Mouse (Mus musculus) skeletal muscle tissue, adult 2 months (tissue): ENCODE data around the gene Lpar3.

Source experiments
- DNase-seq: peaks from one replicate; pipeline ENCODE4 v3.0.0-alpha.2; 2012; ENCODE audit warnings: low read depth, low spot score

The Lpar3 gene

GRCm38 (mm10) chr3:146220776-146221486 lies at the start of gene Lpar3:
Gene Lpar3, plus strand, starts transcription at chr3:146220963.
- DNase-seq: peak; percentile 10

- no peak for DNase-seq
Measured at GRCm38 (mm10) chr3:146173030-146173429, 47.7 kb upstream of the Lpar3 start.

DNA sequence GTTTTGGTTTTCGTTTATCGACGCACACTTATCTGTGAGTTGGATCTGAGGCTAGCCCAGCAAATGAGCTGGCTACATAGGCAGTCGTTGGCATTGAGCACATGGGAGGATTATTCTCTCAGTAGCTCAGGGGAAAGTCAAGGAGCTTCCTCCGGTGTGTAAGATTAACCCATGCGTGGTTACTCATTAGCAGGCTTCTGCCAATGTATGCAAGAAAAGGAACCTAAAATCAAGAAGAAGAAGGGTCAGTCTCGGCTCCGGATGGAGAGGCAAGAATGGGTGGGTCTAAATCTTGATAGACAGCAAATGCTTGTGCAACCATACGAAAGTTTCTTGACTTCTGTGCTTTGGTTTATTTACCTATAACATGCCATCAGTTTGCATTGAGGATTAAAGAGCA lies 46.5 kb upstream of the Lpar3 start:
- no peak for DNase-seq

DNA sequence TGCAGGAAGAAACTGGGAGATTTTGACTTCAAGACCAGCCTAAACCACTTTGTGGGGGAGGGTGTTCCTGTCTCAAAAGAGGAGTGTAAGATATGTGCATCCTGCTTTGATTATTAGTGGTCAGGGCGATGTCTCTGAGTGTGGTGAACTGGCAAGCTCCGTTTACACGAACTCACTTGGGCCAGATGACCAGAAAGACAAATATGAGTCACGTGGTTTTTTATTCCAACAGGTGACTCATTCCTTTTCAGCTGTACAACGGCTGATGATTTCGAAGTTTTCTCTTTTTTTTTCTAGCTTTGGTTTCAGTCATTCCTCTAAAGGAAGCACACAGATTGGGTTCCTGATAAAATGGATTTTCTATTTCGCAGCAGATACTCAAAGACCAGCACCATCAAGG lies 43.5 kb upstream of the Lpar3 start:
- no peak for DNase-seq

DNA sequence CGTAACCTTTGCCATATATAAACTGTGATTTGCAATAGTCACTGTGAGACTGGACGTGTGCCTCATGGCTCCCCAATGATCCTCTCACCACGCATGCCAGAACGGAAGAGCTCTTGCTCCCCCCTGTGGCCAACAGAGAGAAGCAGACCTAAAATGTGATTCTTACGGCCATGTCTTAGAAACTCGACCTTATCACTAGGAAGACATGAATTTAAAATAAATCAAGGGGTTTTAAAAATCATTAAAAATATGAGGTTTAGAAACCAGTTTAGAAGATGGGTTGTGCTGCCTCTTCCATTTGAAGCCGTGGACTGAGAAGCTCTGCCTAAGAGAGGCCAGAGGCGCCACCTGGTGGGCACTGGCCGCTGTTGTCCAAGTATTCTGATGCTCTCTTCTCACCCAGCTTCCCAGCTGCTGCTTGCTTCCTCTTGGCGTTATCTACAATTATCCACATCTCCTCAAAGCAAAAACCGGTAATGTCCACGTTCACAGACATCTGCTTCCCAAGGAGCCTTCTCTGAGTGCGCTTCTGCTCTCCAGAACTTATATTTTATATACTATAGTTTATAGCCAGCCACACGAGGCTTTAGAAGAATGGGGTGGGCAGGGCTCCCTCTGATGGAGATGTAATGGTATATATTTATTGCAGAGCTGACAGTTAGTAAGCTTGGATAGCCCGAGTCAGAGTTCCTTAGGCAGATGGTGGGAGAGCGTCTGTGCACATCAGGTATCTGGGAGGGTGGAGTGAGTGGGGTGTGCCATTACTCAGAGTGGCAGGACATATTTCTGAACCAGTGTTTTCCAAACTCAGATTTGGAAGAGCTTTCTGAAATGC lies 42.8 kb upstream of the Lpar3 start:
- DNase-seq: peak; percentile 62

GRCm38 (mm10) chr3:146180341-146180740 lies 40.4 kb upstream of the Lpar3 start:
- no peak for DNase-seq

GRCm38 (mm10) chr3:146180986-146181385 lies 39.8 kb upstream of the Lpar3 start:
- no peak for DNase-seq

GRCm38 (mm10) chr3:146184992-146185657 lies 35.6 kb upstream of the Lpar3 start:
- DNase-seq: peak; percentile 52

GRCm38 (mm10) chr3:146186033-146186432 lies 34.7 kb upstream of the Lpar3 start:
- DNase-seq: no peak

DNA sequence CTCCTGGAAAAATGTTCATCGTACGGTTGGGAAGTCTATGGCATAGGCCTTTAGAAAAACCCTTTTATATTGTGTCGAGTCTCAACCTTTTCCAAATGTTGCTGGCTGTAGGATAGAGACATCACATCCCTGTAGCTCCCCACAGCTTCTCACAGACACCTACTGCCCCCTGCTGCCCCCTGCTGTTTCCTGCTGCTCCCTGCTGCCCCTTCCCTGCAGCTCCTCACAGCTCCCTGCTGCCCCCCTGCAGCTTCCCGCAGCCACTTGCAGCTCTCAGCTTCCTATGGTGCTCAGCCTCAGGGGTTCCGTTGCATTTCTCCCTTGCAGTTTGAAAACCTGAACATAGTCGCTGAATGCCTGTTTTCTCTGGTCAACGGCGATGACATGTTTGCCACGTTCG lies 30.8 kb upstream of the Lpar3 start:
- no peak for DNase-seq

DNA sequence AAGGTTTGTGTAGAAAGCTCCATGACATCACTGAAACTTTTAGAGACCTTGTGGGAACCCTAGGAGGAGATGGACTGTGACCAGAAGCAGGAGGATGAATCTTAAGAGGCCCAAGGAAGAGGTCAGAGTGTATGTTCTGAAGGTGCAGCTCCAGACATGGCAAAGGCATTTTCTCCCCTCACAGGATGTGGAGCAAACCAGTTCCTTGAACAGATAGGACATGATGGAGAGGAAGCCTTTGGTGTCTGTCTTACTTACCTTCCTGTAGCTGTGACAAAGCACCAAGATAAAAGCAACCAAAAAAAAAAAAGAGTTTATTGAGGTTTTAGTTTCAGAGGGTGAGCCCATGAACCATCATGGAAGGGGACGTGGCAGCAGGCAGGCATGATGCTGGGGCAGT lies 28.3 kb upstream of the Lpar3 start:
- DNase-seq: no peak

- DNase-seq: no peak
Measured at GRCm38 (mm10) chr3:146195153-146195552, 25.6 kb upstream of the Lpar3 start.

DNA sequence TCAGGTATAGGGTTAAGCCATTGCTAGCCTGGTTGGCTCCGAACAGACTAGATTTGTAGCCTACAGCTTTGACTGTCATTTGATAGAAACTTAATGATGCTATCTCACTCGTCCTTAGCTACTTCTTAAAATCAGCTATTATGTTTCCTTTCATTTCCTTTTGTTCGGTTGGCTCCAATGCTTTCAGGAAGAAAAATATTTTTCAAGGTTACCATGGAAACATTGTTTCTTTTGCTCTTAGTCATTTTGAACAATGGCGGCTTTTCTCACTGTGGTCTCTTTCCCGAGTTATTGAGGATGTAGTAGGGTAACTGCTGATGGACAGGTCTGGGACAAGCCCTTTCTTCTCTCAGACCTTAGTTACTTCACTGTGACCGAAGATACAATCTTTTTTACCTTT lies 24.5 kb upstream of the Lpar3 start:
- no peak for DNase-seq

- DNase-seq: no peak
Measured at GRCm38 (mm10) chr3:146196780-146197743, 23.7 kb upstream of the Lpar3 start.

DNA sequence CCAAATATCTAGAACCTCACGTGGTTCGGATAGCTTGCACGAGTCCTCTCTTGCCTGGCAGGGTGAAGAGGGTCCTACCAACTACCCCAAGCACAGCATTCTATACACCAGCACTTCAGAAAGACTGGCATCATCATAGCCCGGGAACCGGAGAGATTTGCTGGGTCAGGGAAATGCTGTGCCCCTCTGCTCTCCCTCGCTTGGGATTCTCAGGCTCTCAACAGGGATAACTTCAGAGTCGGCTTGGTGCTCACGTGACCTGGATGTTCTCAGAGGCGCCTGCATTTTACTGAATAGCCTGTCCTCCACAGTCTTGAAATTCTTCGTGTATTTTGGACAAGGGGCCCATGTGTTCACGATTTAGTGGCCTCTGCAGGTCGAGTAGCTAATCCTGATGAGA lies 23.0 kb upstream of the Lpar3 start:
- DNase-seq: no peak

- DNase-seq: no peak
Measured at GRCm38 (mm10) chr3:146198803-146199481, 21.8 kb upstream of the Lpar3 start.

DNA sequence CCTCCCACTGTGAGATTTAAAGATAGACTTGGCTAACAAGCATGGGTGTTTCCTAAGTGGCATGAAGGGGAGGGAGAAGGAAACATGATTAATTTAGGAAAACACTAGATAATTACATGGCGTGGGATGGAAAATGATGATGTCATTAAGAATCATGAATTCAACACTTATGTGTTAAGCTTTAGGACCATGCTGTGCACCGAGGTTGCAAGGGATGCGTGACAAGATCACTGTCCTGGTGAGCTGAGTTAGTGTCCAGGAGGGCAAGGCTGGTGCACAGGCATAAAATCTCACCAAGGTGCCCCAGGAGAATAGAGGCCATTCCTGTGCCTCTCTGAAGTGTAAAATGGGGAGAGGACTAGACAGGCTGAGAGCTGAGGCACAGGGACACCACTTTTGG lies 21.3 kb upstream of the Lpar3 start:
- no peak for DNase-seq

- DNase-seq: no peak
Measured at GRCm38 (mm10) chr3:146204375-146204774, 16.4 kb upstream of the Lpar3 start.

DNA sequence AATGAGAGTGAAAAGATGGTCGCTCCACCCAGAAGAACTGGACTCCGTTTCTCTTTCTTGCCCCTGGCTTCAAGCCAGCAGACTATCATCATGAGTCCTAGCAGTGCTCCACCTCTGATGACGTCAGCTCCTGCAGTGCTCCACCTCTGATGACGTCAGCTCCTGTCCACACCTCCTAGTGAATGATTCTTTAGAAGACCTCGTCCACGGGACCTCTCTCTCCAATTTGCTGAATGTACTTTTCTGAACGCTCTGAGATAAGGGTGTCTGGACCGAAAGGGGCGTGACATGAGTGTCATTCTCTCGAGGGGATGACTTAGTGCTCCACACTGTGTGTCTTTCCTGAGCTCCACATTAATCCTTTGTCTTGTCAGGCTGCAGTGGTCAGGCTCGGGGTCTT lies 15.5 kb upstream of the Lpar3 start:
- no peak for DNase-seq

- no peak for DNase-seq
Measured at GRCm38 (mm10) chr3:146206635-146207034, 14.1 kb upstream of the Lpar3 start.

GRCm38 (mm10) chr3:146207440-146207839 lies 13.3 kb upstream of the Lpar3 start:
- DNase-seq: no peak
